Mouse (Mus musculus) myocyte (in vitro differentiated cells): Measurements from ENCODE around the gene Gm49661.

Experiments used
- MYOD1 ChIP-seq, 3 experiments: IDR thresholded peaks; one replicate each; pipeline ENCODE4 v1.6.1; 2011; ENCODE audit warnings: control low read depth in 2 of 3, low read depth in 2 of 3, mild to moderate bottlenecking in 2 of 3, moderate library complexity in 1 of 3; ENCODE audit not compliant: insufficient read length in 2 of 3, control insufficient read depth in 1 of 3
- POLR2A ChIP-seq: IDR thresholded peaks from one replicate; pipeline ENCODE4 v1.6.1; 2011; ENCODE audit warnings: low read depth, mild to moderate bottlenecking, control low read depth, moderate library complexity; ENCODE audit not compliant: insufficient read length

DNA sequence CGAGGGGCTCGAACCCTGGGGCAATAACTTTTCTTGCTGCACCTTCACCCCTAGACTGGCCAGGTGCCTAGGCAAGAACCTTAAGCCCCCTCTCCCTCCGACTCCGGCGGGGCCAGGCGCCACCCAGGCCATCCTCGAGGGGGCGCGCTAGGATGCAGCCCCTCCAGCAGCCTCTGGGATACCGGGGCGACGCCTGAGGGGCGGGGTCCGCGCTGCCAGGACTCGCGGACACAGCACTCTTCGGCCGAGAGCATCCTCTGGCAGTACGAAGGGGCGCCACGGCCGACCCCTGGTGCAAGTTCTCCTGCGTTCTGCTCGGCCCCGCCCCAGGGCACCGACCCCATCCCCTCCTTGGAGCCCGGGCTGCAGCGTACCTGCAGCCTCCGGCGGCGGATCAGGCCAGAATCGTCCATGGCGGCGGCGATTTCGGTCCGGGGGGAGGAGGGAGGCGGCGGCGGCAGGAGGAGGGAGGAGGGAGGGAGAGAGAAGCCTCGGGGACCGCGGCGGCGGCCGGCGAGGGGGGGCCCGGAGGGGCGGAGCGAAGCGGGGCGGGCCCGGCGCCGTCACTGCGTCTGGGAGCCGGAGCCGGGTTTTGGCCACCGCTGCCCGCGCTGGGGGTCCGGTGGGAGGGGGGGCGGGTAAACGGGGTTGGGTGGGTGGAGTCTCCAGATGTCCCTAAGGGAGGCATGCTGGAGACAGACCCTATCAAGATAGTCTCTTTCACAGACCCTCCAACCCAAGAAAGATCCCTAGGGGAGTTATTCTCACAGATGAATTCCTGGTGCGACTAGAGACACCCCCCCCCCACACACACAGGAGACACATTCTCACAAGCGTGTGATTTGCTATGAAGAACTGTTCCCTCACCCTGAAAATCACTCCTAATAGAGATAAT lies 23.4 kb downstream of the Gm49661 start:
- TF ChIP-seq POLR2A (no peak), MYOD1 (IDR thresholded peaks at IDR 0.05; ENCODE audit: control insufficient read depth in 1 of 3, insufficient read length in 2 of 3, low read depth in 2 of 3) (no peak)
